Mouse (Mus musculus) heart, embryonic 14.5 days (tissue): ENCODE data around the gene Pacs2. TPM values are rescaled to one million over a fixed set of nuclear protein-coding genes. Genes with fewer than 3 reads are reported as not detected.

Experiments used
- ATAC-seq: fragments of 200-750 bp; cut with Nextera tagmentation; 2 replicates; pipeline ENCODE4 v1.8.0; 2017; ENCODE audit warnings: low read depth, moderate TSS enrichment; ENCODE audit not compliant: insufficient number of reproducible peaks, insufficient read depth, low FRiP score
- H3K27ac ChIP-seq, 2 experiments: fragments of 200-500 bp in 1 of 2; fragments of 300-500 bp in 1 of 2; sonication (generic) in 1 of 2; replicated peaks in 1 of 2; 2 replicates each; pipeline ENCODE4 v1.5.1; 2012 to 2014; ENCODE audit warnings: low read depth in 2 of 2, low read length in 2 of 2, control low read depth in 1 of 2, mild to moderate bottlenecking in 1 of 2, mixed read lengths in 1 of 2; ENCODE audit not compliant: control insufficient read depth in 1 of 2, insufficient read depth in 1 of 2
- H3K27me3 ChIP-seq: fragments of 300-500 bp; sonication (generic); 2 replicates; pipeline ENCODE4 v1.6.1; 2014; ENCODE audit warnings: mild to moderate bottlenecking, low read length, control low read depth; ENCODE audit not compliant: control insufficient read depth, insufficient read depth
- H3K36me3 ChIP-seq: fragments of 300-500 bp; sonication (generic); 2 replicates; pipeline ENCODE4 v1.6.1; 2014; ENCODE audit warnings: mild to moderate bottlenecking, control low read depth, low read length, mixed read lengths; ENCODE audit not compliant: control insufficient read depth, insufficient read depth
- H3K4me1 ChIP-seq, 2 experiments: fragments of 200-500 bp in 1 of 2; fragments of 300-500 bp in 1 of 2; sonication (generic) in 1 of 2; 2 replicates each; pipeline ENCODE4 v1.6.1; 2012 to 2014; ENCODE audit warnings: low read length in 2 of 2, control low read depth in 1 of 2, mixed read lengths in 1 of 2; ENCODE audit not compliant: control insufficient read depth in 2 of 2, insufficient read depth in 2 of 2
- H3K4me2 ChIP-seq: fragments of 300-500 bp; sonication (generic); 2 replicates; pipeline ENCODE4 v1.6.1; 2014; ENCODE audit warnings: mild to moderate bottlenecking, low read length
- H3K4me3 ChIP-seq, 2 experiments: fragments of 200-500 bp in 1 of 2; fragments of 300-500 bp in 1 of 2; sonication (generic) in 1 of 2; 2 replicates each; pipeline ENCODE4 v1.5.1; 2012 to 2014; ENCODE audit warnings: low read length in 2 of 2, mild to moderate bottlenecking in 2 of 2, control low read depth in 1 of 2, low read depth in 1 of 2, moderate library complexity in 1 of 2; ENCODE audit not compliant: control insufficient read depth in 1 of 2, insufficient read depth in 1 of 2
- H3K9ac ChIP-seq: fragments of 300-500 bp; sonication (generic); 2 replicates; pipeline ENCODE4 v1.6.1; 2014; ENCODE audit warnings: mild to moderate bottlenecking, low read length
- H3K9me3 ChIP-seq: fragments of 300-500 bp; sonication (generic); 2 replicates; pipeline ENCODE4 v1.6.1; 2016; ENCODE audit warnings: low read length, control low read depth; ENCODE audit not compliant: control insufficient read depth
- WGBS: fragments of 180-500 bp; shearing (Covaris S2); extraction: QIAGEN DNeasy Blood & Tissue Kit; methylation state at CpG from one replicate; pipeline ENCODE4 v1.1.7; 2014; 5-methylcytosine and 5-hydroxymethylcytosine counted together
- polyA plus RNA-seq: library from polyadenylated mRNA; unstranded; fragments of >200 nt; fragmentation: Nextera tagmentation; extraction: Ambion mirVana; gene quantifications from 2 replicates; pipeline ENCODE4 v1.2.1, GENCODE M21; 2014

The Pacs2 gene
- polyA plus RNA-seq, 1 experiment from 2014 or later = 7.6 TPM

DNA sequence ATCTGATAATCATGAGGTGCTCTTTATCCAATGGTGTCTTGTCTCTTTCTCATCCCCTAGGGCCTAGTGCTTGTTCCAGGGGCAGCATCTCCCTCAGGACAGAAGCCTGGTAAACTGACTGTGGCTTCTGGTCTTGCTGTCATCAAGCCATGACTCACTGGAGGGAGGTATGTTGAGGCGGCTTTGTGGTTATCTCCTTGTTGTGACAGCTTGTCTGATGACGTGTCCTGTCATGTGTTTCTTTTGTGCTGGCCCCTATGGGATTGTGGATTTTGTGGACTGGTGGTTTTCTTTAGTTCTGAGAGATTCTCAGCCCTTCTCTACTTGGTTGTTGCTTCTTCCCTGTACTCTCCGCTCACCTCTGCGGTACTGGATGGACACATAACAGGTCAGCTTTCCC lies 8.8 kb downstream of the Pacs2 start:
- peaks cover 4% of the 10 kb centered on the region; the same call in 1 of the 2 replicates for H3K9me3 ChIP-seq
- no peak overlapping the region for H3K27ac ChIP-seq
- no peak overlapping the region for H3K4me3 ChIP-seq
- no peaks in the 10 kb centered on the region for H3K27me3 ChIP-seq
- H3K4me2 ChIP-seq = no peak overlapping the region
- WGBS = 49% methylated on average over 4 of the region's 4 CpGs
- no peak overlapping the region for H3K9ac ChIP-seq
- ATAC-seq = no peak
- peaks cover 9% of the 10 kb centered on the region for H3K36me3 ChIP-seq
- peaks cover 9 to 10% of the 10 kb centered on the region in 2 experiments for H3K4me1 ChIP-seq

DNA sequence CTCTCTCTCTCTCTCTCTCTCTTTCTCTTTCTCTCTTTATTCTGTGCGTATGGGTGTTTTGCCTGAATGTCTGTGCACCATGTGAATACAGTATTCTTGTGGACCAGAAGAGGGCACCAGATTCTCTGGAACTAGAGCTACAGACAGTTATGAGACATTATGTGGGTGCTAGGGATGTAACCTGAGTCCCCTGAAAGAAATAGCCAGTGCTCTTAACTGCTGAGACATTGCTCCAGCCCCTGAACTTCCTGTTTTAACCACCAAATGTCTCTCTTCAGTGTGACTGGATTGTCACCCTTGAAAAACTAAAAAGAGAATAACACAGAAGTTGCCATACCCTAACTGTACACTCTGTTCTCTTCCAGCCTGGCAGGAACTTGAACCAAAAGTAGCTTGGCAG lies 12.2 kb downstream of the Pacs2 start:
- H3K4me1 ChIP-seq = peaks cover 11 to 22% of the 10 kb centered on the region in 2 experiments
- ATAC-seq = no peak
- H3K9me3 ChIP-seq = peaks cover 4% of the 10 kb centered on the region; the same call in 1 of the 2 replicates
- no peaks in the 10 kb centered on the region for H3K27me3 ChIP-seq
- no peak overlapping the region for H3K4me2 ChIP-seq
- H3K9ac ChIP-seq = no peak overlapping the region
- WGBS = 100% methylated on average over 1 of the region's 1 CpGs
- no peaks in the 10 kb centered on the region for H3K36me3 ChIP-seq
- H3K27ac ChIP-seq = no peak overlapping the region
- H3K4me3 ChIP-seq = no peak overlapping the region

DNA sequence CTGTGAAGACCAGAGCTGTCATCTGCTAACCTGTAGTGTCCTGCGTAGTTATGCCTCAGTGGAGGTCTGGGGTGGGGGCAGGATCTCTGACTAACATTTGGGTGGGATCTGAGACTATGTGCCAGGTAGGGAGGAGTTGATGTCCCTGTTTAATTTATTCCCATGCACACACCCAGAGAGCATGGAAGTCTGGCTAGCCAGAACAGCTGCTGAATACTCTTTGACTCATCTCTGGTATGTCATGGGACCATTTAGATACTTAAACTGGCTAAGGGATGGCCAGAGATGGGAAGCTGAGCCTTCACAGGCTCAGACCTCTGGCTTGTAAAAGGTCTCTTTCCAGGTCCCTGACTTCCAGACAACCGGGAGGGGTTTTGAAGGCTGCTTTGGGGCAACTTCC lies 13.2 kb downstream of the Pacs2 start:
- H3K4me3 ChIP-seq = no peak overlapping the region
- H3K9me3 ChIP-seq = peaks cover 4% of the 10 kb centered on the region; the same call in 1 of the 2 replicates
- H3K4me1 ChIP-seq = peaks cover 19 to 31% of the 10 kb centered on the region in 2 experiments
- peak overlapping the region in 1 of 2 experiments; percentile 46; a peak in 1 of 4 replicates for H3K27ac ChIP-seq
- H3K36me3 ChIP-seq = no peaks in the 10 kb centered on the region
- H3K27me3 ChIP-seq = no peaks in the 10 kb centered on the region
- ATAC-seq = no peak
- H3K4me2 ChIP-seq = no peak overlapping the region
- 85% methylated on average over 2 of the region's 2 CpGs for WGBS
- H3K9ac ChIP-seq = no peak overlapping the region

DNA sequence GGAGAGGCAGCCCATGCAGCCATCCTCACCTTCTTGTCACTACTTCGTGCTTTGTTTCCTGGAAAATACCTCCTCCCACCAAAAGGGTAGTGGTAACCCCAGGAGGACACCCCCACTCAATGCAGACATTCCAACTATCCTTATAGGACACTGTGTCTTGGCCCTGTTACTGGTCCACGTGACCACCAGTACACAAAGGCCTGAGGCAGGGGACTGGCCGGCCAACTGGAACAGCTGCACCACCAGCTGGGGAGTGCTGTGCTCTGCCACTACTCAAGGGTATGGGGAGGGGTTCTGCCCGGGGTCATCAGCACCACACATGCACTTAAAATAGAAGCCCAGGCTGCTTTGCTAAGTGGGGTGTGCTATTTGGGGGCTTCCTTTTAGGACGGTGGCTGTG lies 13.8 kb downstream of the Pacs2 start:
- 28% methylated on average over 5 of the region's 5 CpGs for WGBS
- no peaks in the 10 kb centered on the region for H3K36me3 ChIP-seq
- no peaks in the 10 kb centered on the region for H3K27me3 ChIP-seq
- H3K4me2 ChIP-seq = no peak overlapping the region
- no peak for ATAC-seq
- peaks cover 4% of the 10 kb centered on the region; the same call in 1 of the 2 replicates for H3K9me3 ChIP-seq
- no peak overlapping the region for H3K9ac ChIP-seq
- H3K4me1 ChIP-seq = peaks cover 22 to 34% of the 10 kb centered on the region in 2 experiments
- H3K4me3 ChIP-seq = no peak overlapping the region
- H3K27ac ChIP-seq = peak overlapping the region; percentile 35 to 46; a peak in 1 of 4 replicates

DNA sequence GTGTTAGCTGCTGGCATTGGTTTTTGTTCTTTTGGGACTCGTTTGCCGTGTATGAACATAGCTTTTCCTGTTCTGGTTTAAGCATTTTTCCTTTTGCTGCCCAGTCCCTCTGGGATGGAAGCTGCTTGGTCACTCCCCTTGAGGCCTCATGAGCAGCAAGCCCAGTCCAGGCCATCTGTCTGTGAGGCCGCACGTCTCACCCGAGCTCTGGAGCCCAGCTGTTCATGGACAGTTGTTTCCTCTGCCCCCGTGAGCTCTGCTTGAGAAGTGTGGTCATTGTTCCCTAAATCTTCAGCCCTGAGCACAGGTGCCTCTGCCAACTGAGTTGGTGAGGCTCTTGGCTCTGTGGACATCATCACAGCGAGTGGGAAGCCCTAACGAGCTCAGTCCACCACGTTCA lies 14.6 kb downstream of the Pacs2 start:
- peaks cover 28 to 42% of the 10 kb centered on the region in 2 experiments for H3K4me1 ChIP-seq
- no peaks in the 10 kb centered on the region for H3K36me3 ChIP-seq
- H3K4me2 ChIP-seq = no peak overlapping the region
- ATAC-seq = no peak
- no peak overlapping the region for H3K9ac ChIP-seq
- H3K4me3 ChIP-seq = no peak overlapping the region
- 79% methylated on average over 9 of the region's 9 CpGs for WGBS
- H3K9me3 ChIP-seq = peaks cover 4% of the 10 kb centered on the region; the same call in 1 of the 2 replicates
- H3K27me3 ChIP-seq = no peaks in the 10 kb centered on the region
- no peak overlapping the region for H3K27ac ChIP-seq

DNA sequence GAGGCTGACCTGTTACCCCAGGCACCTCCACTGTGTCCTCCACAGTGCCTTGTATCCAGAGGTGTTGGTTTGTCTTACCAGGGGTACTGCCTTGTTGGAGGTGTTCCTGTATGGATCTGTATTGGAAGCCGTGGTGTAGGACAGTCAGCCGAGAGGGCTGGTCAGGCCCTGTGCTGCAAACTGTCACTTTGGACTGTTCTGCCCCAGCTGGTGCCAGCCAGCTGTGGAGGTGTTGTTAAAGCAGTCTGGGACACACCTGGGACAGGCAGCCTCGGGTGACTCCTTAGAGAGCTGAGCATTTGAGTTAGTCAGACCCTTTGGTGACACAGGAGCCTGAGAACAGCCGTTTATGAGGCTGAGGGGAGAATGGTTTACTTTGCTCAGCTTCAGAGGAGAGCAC lies 15.7 kb downstream of the Pacs2 start:
- peaks cover 4% of the 10 kb centered on the region; the same call in 1 of the 2 replicates for H3K9me3 ChIP-seq
- H3K4me2 ChIP-seq = no peak overlapping the region
- H3K27ac ChIP-seq = no peak overlapping the region
- no peak overlapping the region for H3K9ac ChIP-seq
- ATAC-seq = no peak
- no peaks in the 10 kb centered on the region for H3K27me3 ChIP-seq
- H3K4me1 ChIP-seq = peaks cover 30 to 52% of the 10 kb centered on the region in 2 experiments
- WGBS = 71% methylated on average over 4 of the region's 4 CpGs
- no peak overlapping the region for H3K4me3 ChIP-seq
- no peaks in the 10 kb centered on the region for H3K36me3 ChIP-seq

DNA sequence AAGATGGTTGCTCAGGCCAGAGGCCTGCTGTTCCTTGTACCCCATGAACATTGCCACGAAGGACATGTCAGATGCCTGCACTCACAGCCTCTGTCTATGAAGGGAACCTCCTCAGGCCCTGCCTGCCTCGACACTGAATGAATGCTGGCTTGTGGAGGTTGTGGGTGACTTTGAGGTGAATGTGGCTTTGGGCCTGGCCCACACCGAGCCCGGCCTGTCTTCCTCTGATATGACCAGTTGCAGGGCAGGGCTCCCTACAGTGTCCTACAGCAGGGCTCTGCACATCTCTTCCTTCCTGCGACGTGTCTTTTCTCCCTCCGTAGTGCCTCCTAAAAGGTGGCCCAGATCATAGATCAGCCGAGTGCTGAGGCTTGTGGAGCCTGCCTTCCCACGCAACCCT lies 16.7 kb downstream of the Pacs2 start:
- Histone ChIP-seq H3K27ac (no peak overlapping the region), H3K9me3 (peaks cover 4% of the 10 kb centered on the region; the same call in 1 of the 2 replicates), H3K27me3 (no peaks in the 10 kb centered on the region), H3K4me2 (no peak overlapping the region), H3K9ac (no peak overlapping the region), H3K4me3 (no peak overlapping the region), H3K36me3 (no peaks in the 10 kb centered on the region), H3K4me1 (peaks cover 30 to 61% of the 10 kb centered on the region in 2 experiments)
- WGBS = 77% methylated on average over 9 of the region's 9 CpGs
- ATAC-seq = no peak

DNA sequence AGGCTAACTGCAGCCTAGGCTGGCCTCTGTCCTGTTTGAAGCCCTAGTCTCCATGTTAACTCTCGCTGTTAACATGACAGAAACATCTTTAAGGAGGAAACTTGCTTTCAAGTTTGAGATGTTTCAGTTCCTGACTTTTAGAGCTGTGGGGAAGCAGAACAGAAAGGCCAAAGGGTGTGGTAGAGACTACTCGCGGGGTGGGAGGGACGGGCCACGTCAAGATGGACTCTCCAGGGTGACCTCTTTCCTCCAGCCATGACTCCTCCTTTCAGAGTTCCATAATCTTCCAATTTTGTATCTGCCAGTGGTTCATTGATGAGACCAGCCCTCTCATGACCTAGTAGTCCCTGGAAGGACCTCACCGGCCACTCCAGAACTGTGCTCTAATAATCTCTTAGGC lies 17.1 kb downstream of the Pacs2 start:
- no peak for ATAC-seq
- Histone ChIP-seq H3K9me3 (peaks cover 4% of the 10 kb centered on the region; the same call in 1 of the 2 replicates), H3K4me3 (no peak overlapping the region), H3K9ac (no peak overlapping the region), H3K27me3 (no peaks in the 10 kb centered on the region), H3K36me3 (no peaks in the 10 kb centered on the region), H3K4me2 (no peak overlapping the region), H3K27ac (no peak overlapping the region), H3K4me1 (peaks cover 30 to 65% of the 10 kb centered on the region in 2 experiments)
- 81% methylated on average over 6 of the region's 6 CpGs for WGBS
